Mouse (Mus musculus): ENCODE data around the gene Gdf2. TPM values are rescaled to one million over a fixed set of nuclear protein-coding genes. Genes with fewer than 3 reads are reported as not detected.

The Gdf2 gene
- total RNA-seq, 2 experiments from 2014 or later: not detected

GRCm38 (mm10) chr14:33932935-33933703 is 7.7 kb upstream of the Gdf2 start:
- peak; percentile 78 for TF ChIP-seq CTCF (conservative IDR thresholded peaks at IDR 0.05)
- H3K27ac ChIP-seq: no peak overlapping the region

GRCm38 (mm10) chr14:33933778-33934317 is 7.0 kb upstream of the Gdf2 start:
- DNase-seq (ENCODE audit: low spot score in 2 of 2): peak; percentile 23 to 74
- no peak overlapping the region for H3K4me3 ChIP-seq
- H3K27ac ChIP-seq: no peak overlapping the region
- TF ChIP-seq CTCF (conservative IDR thresholded peaks at IDR 0.05): peak; percentile 86

More at GRCm38 (mm10) chr14:33932935-33933703, 7.7 kb upstream of the Gdf2 start:
- H3K4me3 ChIP-seq: no peak overlapping the region
- peak; percentile 27 to 69 for DNase-seq (ENCODE audit: low spot score in 2 of 2)

- peak; percentile 69 to 80 for DNase-seq (ENCODE audit: low spot score in 2 of 2)
- H3K27ac ChIP-seq: no peak overlapping the region
- no peak overlapping the region for H3K4me3 ChIP-seq
- TF ChIP-seq CTCF (conservative IDR thresholded peaks at IDR 0.05): peak; percentile 97
Observed at GRCm38 (mm10) chr14:33939117-33939516, 1.7 kb upstream of the Gdf2 start.

- DNase-seq (ENCODE audit: low spot score in 2 of 2): no peak
- Histone ChIP-seq H3K27ac (no peak overlapping the region), H3K4me3 (no peak overlapping the region)
- no peak for TF ChIP-seq CTCF (conservative IDR thresholded peaks at IDR 0.05)
Observed at GRCm38 (mm10) chr14:33942222-33942621, 1.4 kb downstream of the Gdf2 start.

- H3K4me3 ChIP-seq: no peak overlapping the region
- no peak for TF ChIP-seq CTCF (conservative IDR thresholded peaks at IDR 0.05)
- DNase-seq (ENCODE audit: low spot score in 2 of 2): no peak
- no peak overlapping the region for H3K27ac ChIP-seq
Observed at GRCm38 (mm10) chr14:33946125-33946524, 5.3 kb downstream of the Gdf2 start.

- peak; percentile 41 for TF ChIP-seq CTCF (conservative IDR thresholded peaks at IDR 0.05)
- DNase-seq (ENCODE audit: low spot score in 2 of 2): no peak
- no peak overlapping the region for H3K27ac ChIP-seq
- H3K4me3 ChIP-seq: no peak overlapping the region
Observed at GRCm38 (mm10) chr14:33952233-33952981, 11.6 kb downstream of the Gdf2 start.

- DNase-seq (ENCODE audit: low spot score in 2 of 2): no peak
- TF ChIP-seq CTCF (conservative IDR thresholded peaks at IDR 0.05): no peak
- Histone ChIP-seq H3K4me3 (no peak within 1 kb of the TSS), H3K27ac (no peak within 1 kb of the TSS)
Observed at GRCm38 (mm10) chr14:33953761-33954160, 12.9 kb downstream of the Gdf2 start, which contains the start of gene Rbp3. Gene Rbp3, plus strand, starts transcription at chr14:33954003.

GRCm38 (mm10) chr14:33956055-33956454 is 15.2 kb downstream of the Gdf2 start:
- TF ChIP-seq CTCF (conservative IDR thresholded peaks at IDR 0.05): peak; percentile 45
- Histone ChIP-seq H3K27ac (no peak overlapping the region), H3K4me3 (no peak overlapping the region)
- no peak for DNase-seq (ENCODE audit: low spot score in 2 of 2)

- DNase-seq (ENCODE audit: low spot score in 2 of 2): no peak
- H3K27ac ChIP-seq: no peak overlapping the region
- no peak overlapping the region for H3K4me3 ChIP-seq
- no peak for TF ChIP-seq CTCF (conservative IDR thresholded peaks at IDR 0.05)
Observed at GRCm38 (mm10) chr14:33958186-33958585, 17.3 kb downstream of the Gdf2 start.

GRCm38 (mm10) chr14:33958841-33959240 is 18.0 kb downstream of the Gdf2 start:
- Histone ChIP-seq H3K4me3 (no peak overlapping the region), H3K27ac (no peak overlapping the region)
- no peak for TF ChIP-seq CTCF (conservative IDR thresholded peaks at IDR 0.05)
- DNase-seq (ENCODE audit: low spot score in 2 of 2): no peak

- peak; percentile 94 for TF ChIP-seq CTCF (conservative IDR thresholded peaks at IDR 0.05)
- DNase-seq (ENCODE audit: low spot score in 2 of 2): peak; percentile 45 to 74
- no peak overlapping the region for H3K27ac ChIP-seq
- H3K4me3 ChIP-seq: no peak overlapping the region
Observed at GRCm38 (mm10) chr14:33959341-33959740, 18.5 kb downstream of the Gdf2 start.

GRCm38 (mm10) chr14:33965675-33966074 is 24.8 kb downstream of the Gdf2 start:
- peak; percentile 59 for TF ChIP-seq CTCF (conservative IDR thresholded peaks at IDR 0.05)
- H3K4me3 ChIP-seq: no peak overlapping the region

GRCm38 (mm10) chr14:33972679-33973078 is 31.8 kb downstream of the Gdf2 start:
- H3K4me3 ChIP-seq: no peak overlapping the region

More at GRCm38 (mm10) chr14:33965675-33966074, 24.8 kb downstream of the Gdf2 start:
- DNase-seq (ENCODE audit: low spot score in 2 of 2): no peak
- H3K27ac ChIP-seq: no peak overlapping the region

More at GRCm38 (mm10) chr14:33972679-33973078, 31.8 kb downstream of the Gdf2 start:
- no peak for DNase-seq (ENCODE audit: low spot score in 2 of 2)
- H3K27ac ChIP-seq: no peak overlapping the region
- peak; percentile 45 for TF ChIP-seq CTCF (conservative IDR thresholded peaks at IDR 0.05)

All from layer of hippocampus, adult 2 months (tissue).